Mouse (Mus musculus) erythroblast, adult 5-6 weeks (primary cell): Measurements from ENCODE around the gene Zfp423. TPM values are rescaled to one million over a fixed set of nuclear protein-coding genes. Genes with fewer than 3 reads are reported as not detected.

Source experiments
- ATAC-seq: replicated peaks from 2 replicates; pipeline ENCODE4 v1.8.0; 2016; ENCODE audit warnings: moderate number of reproducible peaks, mild to moderate bottlenecking, moderate TSS enrichment, inconsistent platforms; ENCODE audit not compliant: poor library complexity, low FRiP score, severe bottlenecking
- total RNA-seq, 2 experiments: library from RNA; stranded (forward) in 1 of 2; stranded (reverse) in 1 of 2; fragments of 150-400 nt in 1 of 2; fragments of 200-764, 138-1000 nt in 1 of 2; gene quantifications; 2 replicates each; pipeline versions ENCODE4 v1.2.3 to v1.2.4; 2015 to 2017; ENCODE audit warnings: low replicate concordance in 2 of 2

Gene Zfp423
- total RNA-seq, 2 experiments from 2014 or later, result not detected

DNA sequence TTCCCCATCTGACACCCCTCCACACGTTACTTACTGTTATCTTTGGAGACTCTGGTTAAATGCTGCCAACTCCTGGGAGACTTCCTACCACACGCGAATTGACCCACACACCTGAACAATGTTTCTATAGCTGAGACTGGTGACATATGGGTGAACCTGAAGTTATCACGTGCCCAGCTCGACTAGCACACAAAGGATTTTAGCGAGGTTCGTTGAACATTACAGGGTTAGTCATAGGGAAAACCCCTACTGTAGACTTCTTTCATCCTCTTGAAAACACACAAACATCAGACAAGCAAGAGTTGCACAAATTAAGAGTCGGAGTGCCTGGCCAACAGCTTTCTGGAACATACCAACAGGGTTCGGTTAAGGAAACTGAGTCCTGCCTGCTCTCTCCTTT lies 191.5 kb downstream of the Zfp423 start:
- ATAC-seq, result no peak

GRCm38 (mm10) chr8:87765276-87765675 lies 194.1 kb downstream of the Zfp423 start:
- ATAC-seq, result no peak

DNA sequence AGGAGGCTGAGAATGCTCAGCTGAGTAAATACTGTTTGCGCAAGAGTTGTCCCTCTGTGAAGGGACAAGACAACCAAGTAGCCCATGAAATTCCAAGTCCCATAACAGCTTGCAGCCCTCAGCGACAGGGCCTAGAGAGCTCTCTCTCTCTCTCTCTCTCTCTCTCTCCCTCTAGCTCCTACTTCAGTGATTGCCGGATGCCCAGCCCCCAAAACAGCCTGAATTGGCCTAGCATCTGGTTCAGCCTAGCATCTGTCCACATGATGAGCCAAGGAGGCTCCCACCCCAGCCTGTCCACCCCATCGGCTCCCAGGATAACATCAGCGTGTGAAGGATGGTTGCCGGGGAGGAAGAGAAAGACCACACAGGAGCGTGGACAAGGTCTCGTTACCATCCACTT lies 200.6 kb downstream of the Zfp423 start:
- ATAC-seq, result no peak

- ATAC-seq, result no peak
Measured at GRCm38 (mm10) chr8:87754853-87755252, 204.5 kb downstream of the Zfp423 start.

DNA sequence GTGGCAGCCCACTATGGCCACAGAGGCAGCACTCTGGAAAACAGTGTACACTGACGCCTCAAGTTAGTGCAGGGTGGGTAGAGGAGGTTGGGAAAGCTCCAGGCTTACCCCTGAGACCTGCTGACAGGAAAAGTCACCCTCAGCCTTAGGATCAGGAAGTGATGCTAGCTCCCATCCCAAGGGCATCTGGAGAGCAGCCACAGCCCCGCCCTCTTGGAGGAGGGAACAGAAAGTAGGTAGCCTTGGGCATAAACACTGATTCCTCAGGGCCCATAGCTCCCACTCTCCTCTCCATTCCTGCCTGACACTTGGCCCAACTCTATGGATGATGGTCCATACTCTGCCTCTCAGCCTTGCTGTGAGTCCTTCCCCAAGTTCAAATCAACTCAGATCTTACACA lies 205.8 kb downstream of the Zfp423 start:
- ATAC-seq, result no peak

GRCm38 (mm10) chr8:87753148-87753547 lies 206.2 kb downstream of the Zfp423 start:
- ATAC-seq, result no peak

- no peak for ATAC-seq
Measured at GRCm38 (mm10) chr8:87752710-87753109, 206.7 kb downstream of the Zfp423 start.

- ATAC-seq, result no peak
Measured at GRCm38 (mm10) chr8:87747582-87747981, 211.8 kb downstream of the Zfp423 start.

GRCm38 (mm10) chr8:87747142-87747541 lies 212.3 kb downstream of the Zfp423 start:
- no peak for ATAC-seq

- ATAC-seq, result no peak
Measured at GRCm38 (mm10) chr8:87746072-87746471, 213.3 kb downstream of the Zfp423 start.

- ATAC-seq, result no peak
Measured at GRCm38 (mm10) chr8:87745125-87745698, 214.2 kb downstream of the Zfp423 start.

DNA sequence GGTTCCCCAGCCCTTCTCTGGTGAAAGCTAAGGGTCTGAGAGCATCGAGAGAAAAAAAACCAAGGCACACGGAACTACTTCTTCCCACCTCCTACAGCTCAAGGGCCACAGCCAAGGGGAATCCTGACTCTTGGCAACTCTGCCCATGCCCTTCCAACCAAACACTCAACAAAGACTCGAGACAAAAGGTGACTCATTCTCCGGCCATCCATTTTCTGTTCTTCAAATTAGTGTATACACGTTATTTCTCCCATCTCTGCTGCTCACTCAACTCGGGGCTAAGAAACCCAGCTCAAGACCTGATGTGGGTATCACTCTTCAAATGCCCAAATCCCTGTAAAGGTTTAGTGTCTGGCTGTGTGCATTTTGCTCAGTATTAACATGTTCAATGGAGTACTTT lies 214.8 kb downstream of the Zfp423 start:
- no peak for ATAC-seq

DNA sequence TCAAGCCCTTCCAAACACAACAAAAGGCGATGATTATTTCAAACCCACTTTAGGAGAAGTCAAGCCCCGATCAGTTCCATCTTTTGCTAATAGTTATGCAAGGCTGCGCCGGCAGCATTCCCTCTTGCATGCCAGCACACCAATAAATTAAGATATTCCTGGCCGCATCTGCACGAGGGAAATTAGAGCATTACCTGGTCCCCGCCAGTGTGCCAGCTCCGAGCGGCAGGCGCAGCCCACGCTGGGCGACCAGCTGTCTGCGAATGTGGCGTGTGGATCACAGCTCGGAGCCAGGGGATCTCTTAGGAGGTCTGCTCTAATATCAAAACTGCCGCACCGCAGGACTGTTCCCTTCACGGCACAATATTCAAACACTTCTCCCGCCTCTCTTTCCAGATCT lies 217.4 kb downstream of the Zfp423 start:
- ATAC-seq, result no peak

DNA sequence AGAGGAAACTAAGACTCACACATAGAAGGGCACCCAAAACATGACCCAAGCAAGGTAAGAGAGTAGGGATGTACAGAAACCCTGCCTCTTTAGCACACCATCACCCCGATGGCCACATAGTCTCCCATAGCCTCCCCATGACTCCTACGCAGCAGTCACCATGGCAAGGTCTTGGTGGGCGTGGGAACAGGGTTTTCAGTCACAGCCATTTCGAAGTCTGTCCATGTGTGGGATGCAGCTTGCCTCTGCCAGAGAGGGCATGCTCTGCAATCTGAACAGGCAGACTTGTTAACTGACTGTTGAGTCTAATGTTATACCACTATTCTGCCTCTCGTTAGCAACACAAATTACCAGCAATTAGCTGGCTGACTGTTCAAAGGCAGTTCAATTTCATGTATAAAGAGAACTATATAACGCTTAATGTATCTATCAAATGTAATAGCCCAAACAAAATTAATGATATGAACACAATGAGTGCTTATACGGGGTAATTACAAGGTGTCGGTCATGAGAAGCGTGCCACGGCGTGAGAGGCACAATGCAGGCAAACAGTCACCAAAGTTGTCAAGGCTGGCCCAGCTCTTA lies 218.4 kb downstream of the Zfp423 start:
- no peak for ATAC-seq

- ATAC-seq, result no peak
Measured at GRCm38 (mm10) chr8:87737900-87738299, 221.5 kb downstream of the Zfp423 start.

DNA sequence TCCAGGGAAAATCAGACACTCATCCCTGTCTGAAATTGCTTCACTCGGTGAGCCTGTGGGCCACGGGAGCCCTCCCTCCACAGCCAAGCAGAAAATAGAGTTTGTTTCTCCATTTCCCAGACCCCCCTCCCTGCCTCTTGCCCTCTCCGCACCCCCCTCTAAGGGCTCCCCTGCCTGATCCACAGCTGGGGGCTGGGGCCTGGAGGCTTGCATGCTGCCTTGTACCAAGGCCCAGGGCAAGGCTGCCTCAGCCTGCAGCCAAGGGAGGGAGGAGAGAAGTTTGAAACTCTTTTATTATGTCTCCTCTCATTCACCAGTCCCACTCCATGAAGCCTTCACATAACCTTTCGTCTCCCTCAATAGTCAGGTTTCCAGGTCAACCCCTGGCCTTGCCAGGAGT lies 224.5 kb downstream of the Zfp423 start:
- ATAC-seq, result no peak

DNA sequence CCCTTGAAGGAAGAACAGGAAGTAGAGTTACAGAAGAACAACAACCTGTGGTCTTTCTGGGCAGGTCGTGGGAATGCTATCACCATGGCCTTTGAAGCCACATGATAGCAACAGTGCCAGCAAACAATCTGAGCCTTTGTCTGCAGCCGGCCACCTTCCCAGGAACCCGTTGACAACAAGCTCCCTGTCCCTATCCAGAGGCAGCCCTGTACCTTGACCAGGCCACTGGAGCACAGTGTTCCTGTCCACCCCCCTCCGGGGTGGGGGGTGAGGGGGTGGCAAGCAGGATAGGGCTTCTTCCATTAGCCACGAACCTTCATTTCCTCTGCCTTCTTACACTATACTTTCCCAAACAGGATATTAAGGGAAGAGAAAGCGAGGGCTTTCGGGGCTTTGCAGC lies 224.9 kb downstream of the Zfp423 start:
- ATAC-seq, result no peak

DNA sequence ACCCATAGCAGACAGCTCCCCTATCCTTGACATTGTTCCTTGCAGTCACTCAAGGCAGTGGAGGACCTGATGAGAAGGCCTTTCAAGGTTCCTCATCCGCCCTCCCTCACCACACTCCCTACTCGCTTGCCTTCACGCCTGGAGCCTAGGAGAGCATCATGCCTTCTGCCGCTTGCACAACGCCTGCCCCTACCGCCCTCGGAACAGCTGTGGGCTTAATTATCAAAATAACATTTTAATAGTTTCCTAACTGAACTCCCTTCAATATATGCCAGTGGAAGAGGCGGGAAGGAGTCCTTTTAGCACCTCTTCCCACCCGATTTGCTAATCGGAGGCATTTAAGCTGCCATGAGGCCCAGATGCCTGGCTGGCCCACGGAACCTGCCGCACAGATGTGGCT lies 228.3 kb downstream of the Zfp423 start:
- no peak for ATAC-seq

DNA sequence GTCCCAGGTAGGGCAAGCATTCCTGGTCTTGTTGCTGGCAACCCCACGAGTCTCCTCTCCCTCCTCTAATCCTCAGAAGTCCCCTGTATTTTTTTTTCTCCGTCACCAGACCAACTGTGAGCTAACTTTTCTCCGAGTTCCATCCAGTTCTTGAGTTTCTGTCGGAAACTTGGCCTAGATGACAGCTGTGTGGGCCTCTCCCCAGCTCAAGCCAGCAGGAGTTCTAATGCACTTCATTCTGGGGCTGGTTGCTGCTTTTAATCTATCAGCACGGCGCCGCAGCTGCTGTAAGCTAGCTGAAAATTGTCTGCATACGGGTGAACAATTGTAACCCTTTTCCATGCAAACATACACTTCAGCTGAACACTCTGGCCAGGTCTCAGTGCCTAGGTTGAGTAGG lies 236.4 kb downstream of the Zfp423 start:
- ATAC-seq, result no peak

GRCm38 (mm10) chr8:87719137-87719815 lies 240.1 kb downstream of the Zfp423 start:
- no peak for ATAC-seq

GRCm38 (mm10) chr8:87717445-87717844 lies 241.9 kb downstream of the Zfp423 start:
- ATAC-seq, result no peak
